Mouse (Mus musculus) macrophage (primary cell): ENCODE data around the gene Dusp12. TPM values are rescaled to one million over a fixed set of nuclear protein-coding genes. Genes with fewer than 3 reads are reported as not detected.

Experiments
- H3K27ac ChIP-seq: fragments of 350-480 bp; formaldehyde crosslinking; 2 replicates; pipeline ENCODE4 v1.9.0; 2021
- H3K36me3 ChIP-seq: fragments of 350-480 bp; formaldehyde crosslinking; 2 replicates; pipeline ENCODE4 v1.9.0; 2021; ENCODE audit errors: inconsistent target
- H3K4me3 ChIP-seq: fragments of 350-480 bp; formaldehyde crosslinking; 2 replicates; pipeline ENCODE4 v1.9.0; 2021; ENCODE audit errors: inconsistent target
- H3K79me2 ChIP-seq: fragments of 350-480 bp; formaldehyde crosslinking; 2 replicates; pipeline ENCODE4 v1.9.0; 2021; ENCODE audit errors: inconsistent target
- WGBS: methylation state at CpG from one replicate; pipeline ENCODE4 v1.1.7; 2026; ENCODE audit warnings: inconsistent platforms; ENCODE audit not compliant: missing documents; 5-methylcytosine and 5-hydroxymethylcytosine counted together
- polyA plus RNA-seq: library from polyadenylated mRNA; stranded (reverse); fragments of 250-400 nt; gene quantifications from 3 replicates; pipeline ENCODE4 v1.2.4, GENCODE M21; 2018; ENCODE audit warnings: inconsistent platforms

The Dusp12 gene
- polyA plus RNA-seq, 1 experiment from 2014 or later, result 9.6 TPM

GRCm38 (mm10) chr1:170861671-170862434 is 23.5 kb downstream of the Dusp12 start:
- H3K36me3 ChIP-seq, result no peaks in the 10 kb centered on the region
- WGBS, result 63% methylated on average over 13 of the region's 13 CpGs
- H3K79me2 ChIP-seq, result peaks cover 100% of the 10 kb centered on the region
- peak overlapping the region; percentile 79 for H3K27ac ChIP-seq
- H3K4me3 ChIP-seq, result no peak overlapping the region

- Histone ChIP-seq H3K4me3 (no peak overlapping the region), H3K36me3 (no peaks in the 10 kb centered on the region), H3K27ac (no peak overlapping the region), H3K79me2 (peaks cover 94% of the 10 kb centered on the region)
- 75% methylated on average over 1 of the region's 2 CpGs for WGBS
Observed at GRCm38 (mm10) chr1:170858872-170859271, 26.5 kb downstream of the Dusp12 start.

GRCm38 (mm10) chr1:170857369-170857768 is 28.0 kb downstream of the Dusp12 start:
- no peaks in the 10 kb centered on the region for H3K36me3 ChIP-seq
- peaks cover 83% of the 10 kb centered on the region for H3K79me2 ChIP-seq
- no peak overlapping the region for H3K27ac ChIP-seq
- 77% methylated on average over 2 of the region's 2 CpGs for WGBS
- H3K4me3 ChIP-seq, result no peak overlapping the region

DNA sequence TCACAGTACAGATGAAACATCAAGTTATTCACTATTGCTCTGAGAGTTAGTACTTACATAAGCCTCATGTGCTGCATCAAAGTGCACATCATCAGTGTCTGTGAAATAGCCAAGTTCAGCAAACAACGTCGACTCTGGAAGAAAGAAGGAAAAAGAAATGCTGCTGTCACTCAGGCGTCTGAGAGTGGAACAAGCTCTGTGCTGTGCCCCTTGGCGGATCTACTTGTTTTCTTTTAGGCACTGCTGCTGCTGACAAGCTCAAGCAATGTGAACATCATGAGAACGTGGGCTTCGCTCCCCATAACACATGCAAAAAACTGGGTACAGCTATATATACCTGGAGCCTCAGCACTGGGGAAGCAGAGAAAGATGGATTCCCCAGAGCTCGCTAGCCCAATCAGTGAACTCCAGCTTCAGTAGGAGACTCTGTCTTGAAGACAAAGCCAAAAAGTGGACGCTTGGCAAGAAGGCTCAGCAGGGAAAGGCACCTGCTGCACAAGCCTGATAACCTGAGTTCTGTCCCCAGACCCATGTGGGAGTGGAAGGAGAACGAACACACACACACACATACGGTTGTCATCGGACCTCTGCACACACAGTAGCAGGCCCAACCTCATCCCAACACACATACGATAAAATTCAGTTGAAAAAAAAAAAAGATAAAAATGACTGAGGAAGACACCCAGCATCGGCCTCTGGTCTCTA is 30.1 kb downstream of the Dusp12 start:
- H3K79me2 ChIP-seq, result peaks cover 83% of the 10 kb centered on the region
- H3K4me3 ChIP-seq, result no peak overlapping the region
- H3K36me3 ChIP-seq, result no peaks in the 10 kb centered on the region
- WGBS, result 87% methylated on average over 12 of the region's 13 CpGs
- H3K27ac ChIP-seq, result peak overlapping the region; percentile 98

DNA sequence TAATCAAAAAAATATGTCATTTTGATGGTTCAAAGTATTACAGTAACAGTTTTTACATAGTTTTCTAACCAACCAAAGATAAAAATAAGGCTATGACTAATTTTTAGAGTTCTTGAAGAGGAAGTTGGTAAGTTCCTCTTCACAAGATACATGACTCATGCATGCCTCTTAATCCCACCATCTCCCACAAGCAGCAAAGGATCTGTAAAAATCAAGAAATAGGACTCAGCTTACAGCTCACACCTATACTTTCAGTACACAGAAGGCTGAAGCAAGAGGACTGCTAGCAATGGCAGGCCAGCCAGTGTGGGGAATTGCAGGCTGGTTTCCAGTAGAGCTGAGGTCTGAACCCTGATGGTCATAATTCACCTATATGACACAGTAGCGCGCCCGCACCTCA is 31.7 kb downstream of the Dusp12 start:
- H3K79me2 ChIP-seq, result peaks cover 83% of the 10 kb centered on the region
- H3K4me3 ChIP-seq, result peak overlapping the region; percentile 9; the same call in 1 of the 2 replicates
- H3K27ac ChIP-seq, result peak overlapping the region; percentile 98
- WGBS, result 4% methylated on average over 3 of the region's 3 CpGs
- no peaks in the 10 kb centered on the region; the same call in 1 of the 2 replicates for H3K36me3 ChIP-seq

GRCm38 (mm10) chr1:170850637-170851624 is 34.4 kb downstream of the Dusp12 start:
- Histone ChIP-seq H3K79me2 (peaks cover 69% of the 10 kb centered on the region), H3K27ac (peak overlapping the region; percentile 39; the same call in 1 of the 2 replicates), H3K36me3 (peaks cover 11% of the 10 kb centered on the region; the same call in 1 of the 2 replicates), H3K4me3 (no peak overlapping the region)
- 97% methylated on average over 19 of the region's 23 CpGs for WGBS

DNA sequence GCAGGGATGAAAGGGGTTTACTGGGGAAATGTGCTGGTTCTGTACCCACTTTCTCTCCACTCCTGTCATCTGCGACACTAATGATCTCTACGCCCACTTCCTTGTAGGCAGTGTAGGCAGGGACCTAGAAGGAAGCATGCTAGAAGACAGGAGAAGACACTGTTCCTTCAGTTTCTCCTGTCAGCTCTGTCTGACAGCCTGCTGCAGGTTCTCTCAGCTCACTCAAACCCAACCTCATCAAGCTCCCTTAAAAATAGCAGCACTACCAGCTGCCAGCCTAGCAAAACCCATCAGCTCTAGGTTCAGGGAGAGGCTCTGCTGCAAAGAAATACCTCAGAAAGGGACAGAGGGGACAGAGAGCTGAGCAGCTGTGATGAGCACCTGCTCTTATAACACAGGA is 35.3 kb downstream of the Dusp12 start:
- peaks cover 63% of the 10 kb centered on the region for H3K79me2 ChIP-seq
- H3K27ac ChIP-seq, result peak overlapping the region; percentile 39; the same call in 1 of the 2 replicates
- no peak overlapping the region for H3K4me3 ChIP-seq
- WGBS, result 58% methylated on average over 2 of the region's 2 CpGs
- peaks cover 11% of the 10 kb centered on the region; the same call in 1 of the 2 replicates for H3K36me3 ChIP-seq

DNA sequence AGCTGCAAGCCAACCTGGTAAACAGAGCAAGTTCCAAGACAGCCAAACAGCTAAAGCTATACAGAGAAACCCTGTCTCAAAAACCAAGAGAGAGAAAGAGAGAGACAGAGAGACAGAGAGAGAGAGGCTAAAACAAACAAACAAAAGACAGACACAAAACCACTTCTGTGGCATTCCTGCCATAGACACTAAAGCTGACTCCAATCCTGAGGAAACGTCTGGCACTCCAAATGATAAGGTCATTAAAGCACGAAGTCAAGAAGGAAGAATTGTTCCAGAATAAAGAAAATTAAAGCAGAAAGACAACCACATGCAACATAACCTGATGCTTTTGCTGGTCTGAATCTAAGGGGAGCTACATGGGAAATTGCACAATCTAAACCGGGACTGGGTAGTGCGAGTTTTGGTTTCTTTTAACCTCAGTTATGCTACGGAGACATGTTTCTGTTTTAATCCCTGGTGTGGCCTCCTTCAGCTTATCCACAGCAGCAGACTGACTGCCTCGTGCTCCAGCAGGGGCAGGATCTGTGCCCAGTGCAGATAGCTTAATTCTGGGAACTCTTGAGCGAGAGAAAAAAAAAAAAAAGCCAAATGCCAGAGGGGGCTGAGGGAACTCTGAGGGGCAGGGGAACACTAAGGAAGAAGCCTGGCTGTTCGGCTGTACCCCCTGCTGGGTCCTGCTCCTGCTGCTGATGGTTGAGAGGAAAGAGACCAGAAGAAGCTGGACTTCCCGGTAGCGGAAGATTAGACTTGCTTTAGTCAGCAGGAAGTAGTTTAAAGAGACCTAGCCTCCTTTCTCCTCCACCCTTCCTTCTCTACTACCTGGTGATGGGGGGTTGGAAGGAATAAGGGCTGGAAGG is 39.7 kb downstream of the Dusp12 start:
- Histone ChIP-seq H3K79me2 (peaks cover 68% of the 10 kb centered on the region), H3K27ac (peak overlapping the region; percentile 95), H3K4me3 (peak overlapping the region; percentile 30), H3K36me3 (peaks cover 28% of the 10 kb centered on the region)
- 2% methylated on average over 10 of the region's 10 CpGs for WGBS

- Histone ChIP-seq H3K79me2 (peaks cover 56% of the 10 kb centered on the region), H3K27ac (no peak overlapping the region), H3K36me3 (peaks cover 31% of the 10 kb centered on the region), H3K4me3 (no peak overlapping the region)
- 83% methylated on average over 8 of the region's 8 CpGs for WGBS
Observed at GRCm38 (mm10) chr1:170844380-170844779, 41.0 kb downstream of the Dusp12 start.

GRCm38 (mm10) chr1:170839685-170840084 is 45.7 kb downstream of the Dusp12 start:
- Histone ChIP-seq H3K4me3 (no peak overlapping the region), H3K79me2 (peaks cover 70% of the 10 kb centered on the region), H3K36me3 (peaks cover 61% of the 10 kb centered on the region), H3K27ac (no peak overlapping the region)

DNA sequence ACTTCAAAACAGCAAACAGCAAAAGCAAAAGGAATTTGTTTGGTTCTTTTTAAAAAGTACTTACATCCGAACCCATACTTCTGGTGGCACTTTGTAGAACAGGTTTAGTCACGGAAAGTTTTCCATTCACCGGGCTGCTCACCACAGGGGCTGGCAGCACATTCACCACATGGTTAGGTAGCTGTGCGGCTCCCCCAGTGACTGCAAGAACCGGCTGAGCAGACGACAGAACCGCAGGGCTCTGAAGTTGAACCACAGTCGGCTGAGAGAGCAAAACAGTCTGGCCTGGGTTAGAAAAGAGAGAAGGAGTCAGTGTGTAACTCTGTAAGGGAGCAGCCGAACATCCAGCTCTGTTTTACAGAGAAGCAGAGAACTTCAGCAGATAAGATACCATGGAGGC is 50.6 kb downstream of the Dusp12 start:
- H3K4me3 ChIP-seq, result no peak overlapping the region
- H3K27ac ChIP-seq, result no peak overlapping the region
- 92% methylated on average over 9 of the region's 9 CpGs for WGBS
- H3K79me2 ChIP-seq, result peaks cover 86% of the 10 kb centered on the region
- peaks cover 76% of the 10 kb centered on the region for H3K36me3 ChIP-seq

DNA sequence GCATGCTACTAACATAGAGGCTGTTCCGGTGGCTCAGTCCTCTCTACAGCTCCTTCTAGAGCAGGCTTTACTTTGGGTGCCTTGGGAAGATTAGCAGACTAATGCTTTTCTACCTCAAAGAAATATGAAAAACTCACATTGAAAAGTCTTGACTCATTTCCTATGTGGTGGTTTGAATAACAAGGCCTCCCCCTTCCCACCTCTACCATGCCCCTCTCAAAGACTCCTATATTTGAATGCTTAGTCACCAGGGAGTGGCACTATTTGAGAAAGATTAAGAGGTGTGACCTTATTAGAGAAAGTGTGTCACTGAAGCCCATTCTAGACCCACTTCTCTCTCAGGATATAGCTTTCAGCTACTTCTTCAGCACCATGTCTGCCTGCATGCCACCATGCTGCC is 55.6 kb downstream of the Dusp12 start:
- H3K27ac ChIP-seq, result no peak overlapping the region
- WGBS, result 100% methylated on average over 1 of the region's 1 CpGs
- no peak overlapping the region for H3K4me3 ChIP-seq
- peaks cover 46% of the 10 kb centered on the region for H3K36me3 ChIP-seq
- peaks cover 62% of the 10 kb centered on the region for H3K79me2 ChIP-seq

DNA sequence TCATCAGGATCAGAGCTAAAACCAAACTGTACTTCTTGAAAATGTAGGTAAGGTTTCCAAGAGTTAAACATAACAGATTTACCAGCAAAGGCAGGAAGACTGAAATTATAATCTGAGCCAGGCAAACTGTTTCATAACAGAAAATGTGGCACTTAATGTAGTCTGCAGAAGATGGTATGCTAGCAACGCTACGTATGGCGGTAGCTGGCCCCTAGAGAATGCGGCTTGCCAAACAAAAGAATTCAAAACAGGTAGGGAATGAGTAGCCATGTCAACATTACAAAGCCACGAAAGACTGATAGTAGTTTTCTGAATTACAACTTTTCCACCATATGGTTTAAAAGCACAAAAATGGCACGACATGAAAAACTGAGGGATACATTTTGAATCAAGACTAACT is 56.0 kb downstream of the Dusp12 start:
- Histone ChIP-seq H3K4me3 (no peak overlapping the region), H3K27ac (no peak overlapping the region), H3K36me3 (peaks cover 42% of the 10 kb centered on the region), H3K79me2 (peaks cover 66% of the 10 kb centered on the region)
- 97% methylated on average over 6 of the region's 6 CpGs for WGBS
